Mouse (Mus musculus) cerebellum, adult 11 months (tissue): ENCODE results near the gene Arhgap33.
A peak's percentile ranks its signal among the peaks of the same experiment; 100 is the strongest.

Experiments
- DNase-seq: peaks from one replicate; pipeline ENCODE4 v3.0.0; 2022

Arhgap33 gene

GRCm38 (mm10) chr7:30534633-30535577 is at the start of gene Arhgap33:
Arhgap33 (minus strand) TSS chr7:30535060.
- peak; percentile 95 for DNase-seq

GRCm38 (mm10) chr7:30584339-30584738 is 49.5 kb upstream of the Arhgap33 start:
- peak; percentile 11 for DNase-seq

DNA sequence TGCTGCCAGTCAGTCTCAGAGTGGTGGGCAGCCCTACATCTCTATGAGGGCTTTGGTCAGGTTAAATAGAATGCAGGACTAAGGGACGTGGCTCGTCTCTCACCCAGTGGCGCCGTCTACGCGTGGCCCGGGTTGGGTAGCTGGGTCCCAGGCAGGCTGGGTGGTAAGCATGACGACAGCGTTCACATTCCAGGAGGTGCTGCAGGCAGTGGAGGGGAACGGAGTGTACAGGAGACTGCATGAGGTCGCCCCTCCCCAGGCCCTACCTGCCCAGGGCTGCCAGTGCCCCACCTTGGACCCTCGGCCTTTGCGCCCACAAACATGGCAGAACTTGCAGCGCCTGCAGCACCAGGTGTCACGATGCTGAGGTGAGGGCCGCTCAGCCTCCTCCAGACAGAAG is 46.7 kb upstream of the Arhgap33 start:
- peak; percentile 16 for DNase-seq

GRCm38 (mm10) chr7:30579950-30580349 is 45.1 kb upstream of the Arhgap33 start:
- no peak for DNase-seq

GRCm38 (mm10) chr7:30572969-30573368 is 38.1 kb upstream of the Arhgap33 start:
- DNase-seq: peak; percentile 73

DNA sequence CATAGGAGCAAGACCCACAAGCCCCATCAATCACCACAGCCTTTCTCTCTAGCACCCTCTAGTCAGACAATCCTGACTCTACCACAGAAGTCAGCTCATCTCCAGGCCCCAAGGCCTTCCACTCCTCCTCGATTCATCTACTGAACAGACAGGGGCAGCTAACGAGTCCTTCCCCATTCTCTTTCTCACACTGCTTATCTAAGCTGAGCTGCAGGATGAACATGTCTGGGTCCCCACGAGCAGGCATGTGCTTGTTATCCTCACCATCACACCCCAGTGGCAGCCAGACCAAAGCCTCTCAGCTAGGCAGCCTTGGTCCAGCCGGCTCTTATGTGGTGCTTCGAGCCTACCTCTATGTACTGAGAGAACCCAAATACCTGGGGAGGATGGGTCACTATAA is 37.5 kb upstream of the Arhgap33 start:
- no peak for DNase-seq

- DNase-seq: no peak
Measured at GRCm38 (mm10) chr7:30567555-30567954, 32.7 kb upstream of the Arhgap33 start.

DNA sequence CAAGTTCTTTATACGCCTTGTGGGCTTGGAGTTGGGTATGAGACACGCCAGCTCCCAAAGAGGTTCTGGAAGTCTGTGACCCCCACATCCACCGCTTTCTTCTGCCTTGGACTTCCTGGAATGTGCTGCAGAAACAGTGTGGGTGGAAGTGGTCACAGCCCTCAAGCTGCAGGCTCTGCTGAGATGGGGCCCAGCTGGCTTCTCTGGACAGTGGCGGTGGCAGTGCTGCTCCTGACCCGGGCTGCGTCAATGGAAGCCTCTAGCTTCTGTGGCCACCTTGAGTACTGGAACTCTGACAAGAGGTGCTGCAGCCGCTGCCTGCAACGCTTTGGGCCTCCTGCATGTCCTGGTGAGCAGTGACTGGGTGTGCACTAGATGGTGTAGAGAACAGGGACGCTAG is 31.2 kb upstream of the Arhgap33 start:
- no peak for DNase-seq

- DNase-seq: no peak
Measured at GRCm38 (mm10) chr7:30564970-30565571, 30.2 kb upstream of the Arhgap33 start, which contains the start of gene Igflr1. Igflr1 (plus strand) TSS chr7:30565427.

GRCm38 (mm10) chr7:30563906-30564280 is 29.0 kb upstream of the Arhgap33 start:
- DNase-seq: no peak

DNA sequence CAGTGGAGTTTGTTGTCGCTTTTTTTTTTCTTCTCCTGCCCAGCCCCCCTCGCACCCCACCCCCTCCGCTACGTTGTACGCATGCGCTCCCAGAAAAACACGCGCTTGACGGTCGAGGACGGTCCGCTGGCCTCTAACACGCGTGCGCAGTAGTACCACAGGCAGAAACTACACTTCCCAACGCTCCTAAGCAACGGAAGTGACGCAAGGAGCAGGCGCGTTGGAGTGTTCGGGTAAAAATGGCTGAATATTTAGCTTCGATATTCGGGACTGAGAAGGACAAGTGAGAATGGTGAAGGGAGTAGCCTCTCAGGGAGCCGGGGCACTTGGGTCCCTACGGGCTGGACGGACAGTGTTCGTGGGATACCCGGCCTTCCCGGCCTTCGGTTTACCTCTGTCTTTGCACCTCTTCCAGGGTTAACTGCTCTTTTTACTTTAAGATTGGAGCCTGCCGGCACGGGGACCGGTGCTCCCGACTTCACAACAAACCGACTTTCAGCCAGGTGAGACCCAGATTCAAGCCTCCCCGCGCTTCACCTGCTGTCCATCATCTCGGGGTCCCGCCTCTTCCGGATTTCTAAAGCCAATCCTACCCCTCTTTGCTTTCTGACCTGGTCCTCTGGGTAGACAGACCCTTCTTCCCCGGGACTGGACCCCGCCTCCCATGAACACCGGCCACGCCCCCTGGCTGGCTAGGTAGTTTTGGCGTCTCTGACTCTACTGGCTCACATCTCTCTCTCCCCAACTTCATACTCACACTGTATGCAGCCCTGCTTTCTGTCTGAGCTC is 28.5 kb upstream of the Arhgap33 start, which contains the start of the genes U2af1l4, Gm49396 and Psenen:
TSS of gene U2af1l4 (plus strand) at position 185 of the 789 bp plus-strand sequence.
TSS of gene Gm49396 (plus strand) at position 228 of the 789 bp plus-strand sequence.
TSS of gene Psenen (minus strand) at position 511 of the 789 bp plus-strand sequence.
- DNase-seq: peak; percentile 94

DNA sequence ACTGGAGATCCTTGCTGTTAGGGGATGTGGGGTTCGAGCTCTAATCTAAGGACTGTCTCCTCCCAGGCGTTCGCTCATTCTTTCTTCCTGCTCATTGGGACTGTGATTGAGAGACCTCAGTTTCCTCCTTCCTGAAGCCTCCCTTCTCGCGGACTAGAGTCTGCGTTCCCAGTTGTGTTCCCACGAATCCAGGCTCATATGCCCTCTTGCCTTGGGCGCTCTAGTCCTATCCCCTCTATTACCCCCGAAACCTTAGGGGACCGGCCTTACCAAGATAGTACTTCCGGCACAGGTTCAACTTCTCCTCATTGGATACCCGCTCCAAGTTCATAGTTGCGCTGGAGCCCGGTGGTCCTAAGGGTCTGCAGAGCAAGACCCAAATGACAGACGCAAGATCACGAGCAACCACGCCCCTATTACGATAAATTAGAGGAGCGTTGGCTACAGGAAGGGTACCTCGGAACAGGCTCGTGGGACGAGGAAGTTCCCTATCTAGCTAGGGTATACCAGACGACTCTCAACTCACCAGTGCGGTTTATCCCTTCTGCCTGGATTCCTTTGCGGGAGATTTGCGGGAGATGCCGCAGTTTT is 27.8 kb upstream of the Arhgap33 start:
- DNase-seq: peak; percentile 58

- no peak for DNase-seq
Measured at GRCm38 (mm10) chr7:30560296-30560695, 25.4 kb upstream of the Arhgap33 start.

- DNase-seq: peak; percentile 99
Measured at GRCm38 (mm10) chr7:30559443-30559954, 24.6 kb upstream of the Arhgap33 start, which contains the start of gene Lin37. Lin37 (minus strand) TSS chr7:30559838.

DNA sequence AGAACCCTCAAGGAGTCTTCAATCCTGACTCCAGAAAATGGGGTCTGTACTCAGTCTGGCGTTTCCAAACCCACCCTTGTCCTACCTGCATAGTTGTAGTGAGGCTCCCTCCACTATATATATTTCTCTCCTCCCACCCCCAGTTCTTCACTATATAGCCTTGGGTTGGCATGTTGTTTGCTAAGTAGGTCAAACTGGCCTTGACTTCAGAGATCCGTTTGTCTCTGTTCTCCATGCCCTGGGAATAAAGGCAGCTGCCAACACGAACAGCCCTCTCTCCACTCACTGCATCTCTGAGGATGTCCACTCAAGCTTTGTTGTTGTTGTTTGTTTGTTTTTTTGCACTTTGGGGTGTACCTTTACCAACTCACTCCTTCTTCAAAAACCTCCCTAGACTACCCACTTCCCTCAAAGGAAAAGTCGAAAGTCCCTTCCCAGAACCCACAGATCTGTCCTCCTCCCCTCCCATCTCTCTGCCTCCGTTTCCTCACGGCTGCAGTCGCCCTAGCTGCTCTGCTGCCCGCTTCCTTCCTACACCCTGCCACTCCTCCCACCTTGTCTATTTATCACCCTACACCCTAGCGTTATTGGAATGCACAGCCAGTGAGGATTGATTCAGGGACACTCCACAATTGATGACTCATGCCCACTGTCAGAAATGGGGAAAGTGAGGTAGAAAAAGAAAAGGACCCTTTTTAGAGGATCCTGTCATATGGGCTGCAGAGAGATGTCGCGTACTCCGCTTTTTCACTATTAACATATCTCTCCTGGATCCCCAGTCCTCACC is 24.0 kb upstream of the Arhgap33 start:
- DNase-seq: no peak

DNA sequence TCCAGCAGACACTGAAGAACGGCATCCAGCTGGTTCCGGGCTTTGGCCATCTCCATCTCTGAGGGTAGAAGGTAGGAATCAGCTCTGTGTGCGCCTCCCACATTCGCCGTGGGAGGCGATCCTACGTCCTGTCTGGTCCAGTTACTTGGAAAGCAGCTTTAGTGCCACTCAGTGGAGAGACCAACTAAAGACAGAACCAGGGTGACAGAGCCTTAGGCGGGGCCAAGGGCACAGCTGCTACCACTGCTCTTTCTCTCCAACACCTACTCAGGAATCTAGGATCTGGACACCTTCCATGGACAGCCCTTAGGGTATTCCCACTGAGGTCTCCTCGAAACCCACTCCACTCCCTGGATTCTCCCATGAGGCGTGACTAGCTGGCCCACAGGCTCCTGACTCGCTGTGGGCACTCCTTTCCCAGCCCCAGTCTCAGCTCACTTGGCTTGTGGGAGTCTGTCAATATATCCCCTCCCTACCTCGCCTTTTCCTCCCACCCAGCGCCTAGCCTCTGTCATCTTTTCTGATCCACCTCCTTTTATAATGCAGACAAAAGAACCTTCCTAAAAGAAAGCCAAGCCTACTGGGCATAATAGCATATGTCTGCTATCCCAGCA is 23.1 kb upstream of the Arhgap33 start:
- no peak for DNase-seq

DNA sequence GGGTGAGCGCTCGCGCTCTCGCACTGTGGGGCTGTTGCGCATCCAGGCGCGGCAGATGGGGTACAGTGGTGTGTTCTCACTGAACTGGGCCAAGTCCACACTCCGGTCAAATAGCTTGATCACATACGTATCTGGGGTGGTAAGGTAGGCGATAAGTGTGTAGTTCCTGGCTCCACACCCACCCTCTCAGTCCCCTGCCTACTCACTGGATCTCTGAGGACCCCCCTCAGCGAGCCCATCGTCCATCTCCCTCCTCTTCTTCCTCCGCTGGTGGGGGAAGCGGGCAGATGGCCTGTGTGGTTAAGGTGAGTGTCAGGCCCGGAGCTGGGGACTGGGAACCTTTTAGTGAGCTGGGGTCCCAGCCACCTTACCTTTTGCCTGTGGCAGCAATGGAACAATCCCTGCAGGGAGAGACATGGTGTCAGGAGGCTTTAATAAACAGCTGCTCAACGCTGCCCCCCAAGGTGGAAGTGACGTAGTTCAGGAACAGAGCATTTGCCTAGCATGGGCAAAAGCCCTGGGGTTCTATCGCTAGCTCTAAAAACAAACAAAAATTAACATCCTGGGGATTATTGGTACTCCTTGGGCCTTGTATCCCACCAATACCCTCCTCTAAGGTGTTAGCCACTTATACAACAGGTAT is 22.2 kb upstream of the Arhgap33 start:
- DNase-seq: no peak

GRCm38 (mm10) chr7:30553810-30554584 is 19.1 kb upstream of the Arhgap33 start:
- DNase-seq: no peak

DNA sequence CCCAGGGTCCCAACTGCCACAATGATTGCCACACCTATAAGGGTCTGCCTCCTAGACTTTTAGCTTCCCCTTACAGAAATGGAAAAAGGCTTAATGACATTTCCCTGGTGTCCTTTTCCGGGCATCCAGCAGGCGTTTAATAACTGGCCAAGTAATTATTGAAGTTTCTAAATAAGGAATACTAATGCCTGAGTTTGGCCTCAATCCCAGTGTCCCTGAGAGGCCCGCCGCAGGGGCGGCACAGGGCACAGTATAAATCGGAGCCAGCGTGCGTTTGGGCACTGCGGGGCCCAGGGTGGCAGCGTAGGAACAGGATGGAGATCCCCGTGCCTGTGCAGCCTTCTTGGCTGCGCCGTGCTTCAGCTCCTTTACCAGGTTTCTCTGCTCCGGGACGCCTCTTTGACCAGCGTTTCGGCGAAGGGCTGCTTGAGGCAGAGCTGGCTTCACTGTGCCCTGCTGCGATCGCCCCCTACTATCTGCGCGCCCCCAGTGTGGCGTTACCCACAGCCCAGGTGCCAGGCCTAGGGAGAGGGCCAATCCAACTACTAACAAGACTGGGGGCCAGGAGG is 18.2 kb upstream of the Arhgap33 start:
- DNase-seq: peak; percentile 69
